Mouse (Mus musculus): ENCODE results near the gene Med16. TPM values are rescaled to one million over a fixed set of nuclear protein-coding genes. Genes with fewer than 3 reads are reported as not detected.
A peak's percentile ranks its signal among the peaks of the same experiment; 100 is the strongest.

The Med16 gene
- total RNA-seq, 1 experiment: 21.0 TPM

- Histone ChIP-seq H3K9ac (ENCODE audit: insufficient read depth, low read depth, low read length, poor library complexity, severe bottlenecking) (no peak overlapping the region), H3K4me1 (ENCODE audit: control insufficient read depth in 2 of 2, insufficient read depth in 2 of 2, low read length in 2 of 2, poor library complexity in 1 of 2) (peaks cover 0 to 5% of the 10 kb centered on the region in 2 experiments; a peak in 1 of 4 replicates), H3K9me3 (ENCODE audit: control insufficient read depth, insufficient read depth, low read depth, low read length) (no peaks in the 10 kb centered on the region), H3K36me3 (ENCODE audit: control insufficient read depth, insufficient read depth, low read length, poor library complexity, severe bottlenecking) (no peaks in the 10 kb centered on the region), H3K4me3 (ENCODE audit: insufficient read depth in 1 of 2, low read depth in 1 of 2, low read length in 2 of 2, poor library complexity in 1 of 2, severe bottlenecking in 1 of 2) (no peak overlapping the region), H3K27ac (ENCODE audit: insufficient read depth, low read depth, low read length, poor library complexity, severe bottlenecking) (no peak overlapping the region)
- DNase-seq (ENCODE audit: low read depth, low spot score): no peak
- TF ChIP-seq CHD2 (IDR thresholded peaks at IDR 0.05; ENCODE audit: low read depth, low read length) (no peak), MAFK (IDR thresholded peaks at IDR 0.05; ENCODE audit: insufficient read depth, low read depth, low read length) (no peak), HCFC1 (IDR thresholded peaks at IDR 0.05; ENCODE audit: borderline replicate concordance, insufficient read depth, low read length) (no peak), ZC3H11A (IDR thresholded peaks at IDR 0.05; ENCODE audit: borderline replicate concordance, low read depth, low read length) (no peak), ZNF384 (IDR thresholded peaks at IDR 0.05; ENCODE audit: low read depth, low read length) (no peak)
- in situ Hi-C loops (cut with MboI; ENCODE audit: low sequenced_read_pairs in 2 of 2, unreplicated experiment in 2 of 2): no loop called here
Observed at GRCm38 (mm10) chr10:79940749-79941148, 32.0 kb upstream of the Med16 start.

GRCm38 (mm10) chr10:79937775-79938526 is 29.2 kb upstream of the Med16 start:
- H3K9ac ChIP-seq (ENCODE audit: insufficient read depth, low read depth, low read length, poor library complexity, severe bottlenecking): no peak overlapping the region

DNA sequence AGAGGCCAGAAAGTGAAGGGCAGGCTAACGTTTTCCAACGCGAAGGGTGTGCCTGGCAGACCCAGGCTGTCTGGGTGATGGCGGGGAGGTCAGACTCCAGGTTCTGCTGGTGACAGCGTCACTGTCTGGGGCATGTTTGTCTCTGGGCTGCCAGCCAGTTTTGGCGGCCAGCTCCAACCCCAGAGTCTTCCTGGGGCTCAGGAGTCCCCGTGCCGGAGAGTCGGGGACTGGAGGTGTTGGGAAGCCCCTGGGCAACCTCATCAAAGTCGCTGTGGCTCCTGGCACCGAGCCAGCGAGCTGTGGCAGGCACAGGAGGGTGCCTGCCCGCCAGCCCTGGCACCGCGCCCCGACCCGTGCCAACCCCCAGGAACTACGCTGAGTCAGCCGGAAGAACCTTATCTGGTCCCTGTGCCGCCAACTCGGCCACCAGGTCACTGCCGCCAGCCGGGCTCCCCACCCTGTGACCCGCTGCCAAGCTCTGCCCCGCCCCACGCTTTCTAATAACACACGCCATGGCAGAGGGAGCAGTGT is 28.3 kb upstream of the Med16 start:
- in situ Hi-C loops (cut with MboI; ENCODE audit: low sequenced_read_pairs in 2 of 2, unreplicated experiment in 2 of 2): no loop called here
- Histone ChIP-seq H3K36me3 (ENCODE audit: control insufficient read depth, insufficient read depth, low read length, poor library complexity, severe bottlenecking) (no peaks in the 10 kb centered on the region), H3K9me3 (ENCODE audit: control insufficient read depth, insufficient read depth, low read depth, low read length) (no peaks in the 10 kb centered on the region), H3K4me3 (ENCODE audit: insufficient read depth in 1 of 2, low read depth in 1 of 2, low read length in 2 of 2, poor library complexity in 1 of 2, severe bottlenecking in 1 of 2) (peak overlapping the region; percentile 24 to 36; a peak in 2 of 4 replicates), H3K4me1 (ENCODE audit: control insufficient read depth in 2 of 2, insufficient read depth in 2 of 2, low read length in 2 of 2, poor library complexity in 1 of 2) (peaks cover 0 to 1% of the 10 kb centered on the region in 2 experiments; a peak in 1 of 4 replicates), H3K27ac (ENCODE audit: insufficient read depth, low read depth, low read length, poor library complexity, severe bottlenecking) (no peak overlapping the region), H3K9ac (ENCODE audit: insufficient read depth, low read depth, low read length, poor library complexity, severe bottlenecking) (no peak overlapping the region)
- no peak for DNase-seq (ENCODE audit: low read depth, low spot score)
- TF ChIP-seq CHD2 (IDR thresholded peaks at IDR 0.05; ENCODE audit: low read depth, low read length): no peak
- TF ChIP-seq ZC3H11A (IDR thresholded peaks at IDR 0.05; ENCODE audit: borderline replicate concordance, low read depth, low read length): no peak
- no peak for TF ChIP-seq ZNF384 (IDR thresholded peaks at IDR 0.05; ENCODE audit: low read depth, low read length)
- TF ChIP-seq MAFK (IDR thresholded peaks at IDR 0.05; ENCODE audit: insufficient read depth, low read depth, low read length): no peak
- no peak for TF ChIP-seq HCFC1 (IDR thresholded peaks at IDR 0.05; ENCODE audit: borderline replicate concordance, insufficient read depth, low read length)

More at GRCm38 (mm10) chr10:79937775-79938526, 29.2 kb upstream of the Med16 start:
- DNase-seq (ENCODE audit: low read depth, low spot score): no peak
- Histone ChIP-seq H3K4me3 (ENCODE audit: insufficient read depth in 1 of 2, low read depth in 1 of 2, low read length in 2 of 2, poor library complexity in 1 of 2, severe bottlenecking in 1 of 2) (no peak overlapping the region), H3K9me3 (ENCODE audit: control insufficient read depth, insufficient read depth, low read depth, low read length) (no peaks in the 10 kb centered on the region), H3K27ac (ENCODE audit: insufficient read depth, low read depth, low read length, poor library complexity, severe bottlenecking) (no peak overlapping the region), H3K36me3 (ENCODE audit: control insufficient read depth, insufficient read depth, low read length, poor library complexity, severe bottlenecking) (no peaks in the 10 kb centered on the region), H3K4me1 (ENCODE audit: control insufficient read depth in 2 of 2, insufficient read depth in 2 of 2, low read length in 2 of 2, poor library complexity in 1 of 2) (peaks cover 0 to 1% of the 10 kb centered on the region in 2 experiments; a peak in 1 of 4 replicates)
- in situ Hi-C loops (cut with MboI; ENCODE audit: low sequenced_read_pairs in 2 of 2, unreplicated experiment in 2 of 2): no loop called here
- TF ChIP-seq CHD2 (IDR thresholded peaks at IDR 0.05; ENCODE audit: low read depth, low read length) (no peak), ZC3H11A (IDR thresholded peaks at IDR 0.05; ENCODE audit: borderline replicate concordance, low read depth, low read length) (no peak)

DNA sequence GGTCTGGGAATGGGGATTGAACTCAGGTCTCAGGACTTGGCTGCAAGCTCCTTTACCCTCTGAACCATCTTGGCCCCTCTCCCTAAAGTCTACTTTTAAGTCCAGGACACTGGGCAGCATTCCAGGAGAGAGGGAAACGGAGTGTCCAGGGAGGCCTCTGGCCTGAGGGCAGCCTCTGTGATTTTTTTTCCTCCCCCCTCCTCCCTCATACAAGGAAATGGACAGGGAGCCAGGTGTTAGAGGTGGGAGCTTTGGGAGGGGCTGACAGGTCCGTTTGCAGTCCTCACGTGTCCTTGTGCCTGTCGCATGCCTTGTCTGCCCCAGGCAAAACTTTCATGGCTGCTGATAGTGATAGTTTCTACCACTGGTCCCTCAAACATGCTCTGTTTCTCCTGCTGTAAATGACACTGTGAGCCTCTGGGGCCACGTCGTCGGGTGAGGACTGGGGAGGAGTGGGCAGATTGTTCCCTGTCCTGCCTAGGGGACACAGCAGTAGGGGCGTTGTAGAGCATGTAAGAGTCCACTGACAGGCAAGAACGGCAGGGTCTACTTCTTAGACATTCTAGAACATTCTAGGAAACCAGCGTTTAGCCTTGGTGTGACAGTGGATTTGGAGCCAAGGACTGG is 27.7 kb upstream of the Med16 start:
- in situ Hi-C loops (cut with MboI; ENCODE audit: low sequenced_read_pairs in 2 of 2, unreplicated experiment in 2 of 2): no loop called here
- no peaks in the 10 kb centered on the region for H3K36me3 ChIP-seq (ENCODE audit: control insufficient read depth, insufficient read depth, low read length, poor library complexity, severe bottlenecking)
- H3K9me3 ChIP-seq (ENCODE audit: control insufficient read depth, insufficient read depth, low read depth, low read length): no peaks in the 10 kb centered on the region
- H3K9ac ChIP-seq (ENCODE audit: insufficient read depth, low read depth, low read length, poor library complexity, severe bottlenecking): no peak overlapping the region
- no peak overlapping the region for H3K4me3 ChIP-seq (ENCODE audit: insufficient read depth in 1 of 2, low read depth in 1 of 2, low read length in 2 of 2, poor library complexity in 1 of 2, severe bottlenecking in 1 of 2)
- TF ChIP-seq ZNF384 (IDR thresholded peaks at IDR 0.05; ENCODE audit: low read depth, low read length) (no peak), ZC3H11A (IDR thresholded peaks at IDR 0.05; ENCODE audit: borderline replicate concordance, low read depth, low read length) (no peak), MAFK (IDR thresholded peaks at IDR 0.05; ENCODE audit: insufficient read depth, low read depth, low read length) (no peak), HCFC1 (IDR thresholded peaks at IDR 0.05; ENCODE audit: borderline replicate concordance, insufficient read depth, low read length) (no peak), CHD2 (IDR thresholded peaks at IDR 0.05; ENCODE audit: low read depth, low read length) (no peak)
- no peak for DNase-seq (ENCODE audit: low read depth, low spot score)
- no peak overlapping the region for H3K27ac ChIP-seq (ENCODE audit: insufficient read depth, low read depth, low read length, poor library complexity, severe bottlenecking)
- H3K4me1 ChIP-seq (ENCODE audit: control insufficient read depth in 2 of 2, insufficient read depth in 2 of 2, low read length in 2 of 2, poor library complexity in 1 of 2): peaks cover 0 to 1% of the 10 kb centered on the region in 2 experiments; a peak in 1 of 4 replicates
